Mouse (Mus musculus) cerebellum, adult 9-10 months (tissue): ENCODE data around the gene Med11.
"Not testable (repeated sequence)": the region's sequence is repeated elsewhere in the genome, so short reads cannot be mapped to it uniquely, and the experiment has no call there.

Experiments used
- DNase-seq: peaks from one replicate; pipeline ENCODE4 v3.0.0; 2022

Med11 gene

DNA sequence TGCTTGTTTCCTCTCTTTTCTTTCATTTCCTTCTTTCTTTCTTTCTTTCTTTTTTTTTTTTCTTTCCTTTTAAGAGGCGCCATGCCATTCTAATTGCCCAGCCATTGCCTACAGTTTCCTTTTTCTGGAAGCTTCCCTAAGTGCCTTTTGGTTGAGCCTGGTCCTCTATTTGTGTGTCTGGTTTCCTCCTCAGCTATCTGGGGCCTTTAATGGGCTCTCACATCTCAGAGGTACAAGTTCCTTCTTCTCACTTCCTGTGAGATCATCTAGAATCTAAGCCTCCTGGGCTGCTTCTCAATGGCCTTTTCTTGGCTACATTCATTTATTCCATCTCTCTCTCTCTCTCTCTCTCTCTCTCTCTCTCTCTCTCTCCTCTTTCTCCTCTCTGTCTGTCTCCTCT, 4.3 kb upstream of the Med11 start:
- DNase-seq: no peak

DNA sequence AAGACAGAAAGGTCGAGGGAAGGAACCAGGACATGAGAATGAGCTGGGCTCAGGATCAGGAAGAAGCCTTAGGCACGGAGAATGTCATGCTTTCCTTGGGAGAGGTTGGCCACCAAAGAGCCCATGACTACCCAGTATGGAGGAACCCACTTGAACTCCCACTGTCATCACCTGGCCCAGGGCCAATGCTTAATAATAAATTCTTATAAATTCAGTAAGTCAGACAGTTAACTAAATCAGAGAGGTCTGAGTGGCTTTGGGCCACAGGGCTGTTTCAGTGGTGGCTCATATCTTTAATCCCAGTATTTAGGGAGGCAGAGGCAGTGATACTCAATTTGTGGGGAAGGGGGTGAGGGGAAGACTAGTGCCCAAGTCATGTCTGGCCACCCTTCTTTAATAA, 793 bp upstream of the Med11 start:
- peak; percentile 66 for DNase-seq

DNA sequence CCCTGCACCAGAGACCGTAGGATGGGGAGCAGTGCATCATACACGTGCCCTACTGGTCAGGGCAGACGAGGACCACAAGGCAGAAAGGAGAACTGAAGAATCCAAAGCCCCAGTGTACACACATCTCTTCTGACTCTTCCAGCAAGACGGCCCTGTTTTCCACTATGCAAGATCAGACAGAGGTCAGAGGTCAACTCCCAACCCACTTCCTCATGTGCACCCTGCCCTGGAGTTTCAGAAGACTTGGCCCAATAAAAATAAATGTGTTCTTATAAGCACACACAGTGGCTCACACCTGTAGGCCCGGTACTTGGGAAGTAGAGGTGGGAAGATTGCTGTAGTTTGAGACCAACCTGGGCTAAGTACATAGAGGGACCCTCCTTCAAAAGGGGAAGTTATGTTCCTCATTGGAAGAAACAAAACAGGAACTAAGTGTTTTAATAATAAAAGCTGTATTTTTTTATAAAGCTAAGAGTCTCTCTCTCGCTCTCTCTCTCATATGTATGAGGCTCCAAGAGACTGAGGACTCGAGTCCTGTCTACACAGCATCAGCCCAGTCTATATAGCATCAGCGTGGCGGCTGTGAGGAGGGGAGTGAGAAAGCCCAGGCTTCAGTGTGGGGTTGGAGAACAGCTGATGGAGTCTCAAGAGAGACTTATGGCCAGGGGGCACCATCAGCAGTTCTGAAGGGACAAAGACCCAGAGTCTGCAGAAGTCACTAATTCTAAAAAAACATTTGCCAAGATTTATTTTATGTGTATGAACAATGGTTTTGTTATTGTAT, 1.7 kb downstream of the Med11 start:
- peak; percentile 36 for DNase-seq

DNA sequence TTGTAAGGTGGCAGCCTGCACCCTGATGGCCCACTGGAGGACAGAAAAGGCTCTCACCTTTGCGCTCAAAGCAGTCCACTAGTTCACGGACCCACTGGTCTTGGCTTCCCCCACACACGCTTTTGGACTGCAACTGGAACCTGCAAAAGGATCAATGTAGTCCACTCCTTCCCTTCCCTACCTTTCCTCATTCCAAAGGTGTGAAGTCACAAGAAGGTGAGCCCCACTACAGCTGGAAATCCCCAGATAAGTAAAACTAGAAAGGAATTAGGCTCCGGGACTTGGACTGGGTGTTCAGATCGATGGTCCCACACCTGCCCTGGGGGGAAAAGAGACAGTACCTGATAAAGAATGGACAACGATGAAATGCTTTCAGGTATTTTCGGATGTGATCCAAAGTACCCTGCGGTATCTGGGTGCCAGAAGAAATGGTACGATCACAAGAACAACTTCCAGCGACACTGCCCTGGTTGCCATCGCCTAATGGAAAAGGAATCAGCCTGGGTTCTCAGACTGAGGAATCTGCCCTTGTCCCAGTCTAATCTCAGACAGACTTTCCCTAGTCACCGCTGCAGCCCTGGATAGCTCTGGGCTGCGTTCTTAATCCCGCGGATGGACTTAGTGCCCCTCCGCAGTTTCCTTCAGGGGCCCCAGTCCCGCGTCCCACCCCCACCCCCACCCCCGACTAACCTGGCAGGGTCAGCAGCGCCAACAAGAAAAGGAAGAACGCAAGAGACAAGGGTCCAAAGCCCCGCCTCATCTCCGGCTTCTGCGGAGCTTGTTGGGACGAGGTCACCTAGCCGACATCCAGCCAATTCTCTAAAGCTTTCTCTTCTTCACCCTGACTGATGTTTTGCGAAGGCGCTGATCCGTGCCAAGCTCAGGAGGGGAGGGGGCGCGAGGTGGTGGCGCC, 7.2 kb downstream of the Med11 start, which contains the start of gene Zmynd15:
Gene Zmynd15 (plus strand): TSS at position 746 of the 913 bp plus-strand sequence.
- DNase-seq: no peak

DNA sequence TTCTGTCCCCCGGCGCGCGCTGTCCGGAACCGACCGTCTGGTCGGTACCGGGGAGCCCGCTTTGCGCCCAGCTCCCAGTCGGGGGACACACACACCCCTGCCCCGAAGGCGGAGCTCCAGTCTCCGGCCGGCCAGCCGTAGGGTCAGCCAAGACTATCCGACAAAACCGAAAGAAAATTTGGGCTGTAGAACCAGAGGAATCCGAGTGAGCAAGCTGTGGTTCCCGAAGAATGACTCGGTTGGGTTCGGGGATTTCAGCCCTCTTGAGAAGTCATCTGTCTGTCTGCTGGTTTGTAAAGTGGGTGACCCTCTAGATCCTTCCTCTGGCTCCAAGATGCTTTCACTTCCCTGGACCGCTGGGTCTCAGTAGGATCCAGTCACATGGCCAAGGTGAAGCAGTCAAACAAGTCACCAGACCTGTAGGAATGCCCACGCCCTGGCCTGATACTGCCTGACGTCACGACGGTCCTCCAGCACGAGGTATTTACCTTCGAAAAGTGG, 7.9 kb downstream of the Med11 start, which contains the start of gene Cxcl16:
Gene Cxcl16 (minus strand): TSS at position 384 of the 501 bp plus-strand sequence.
- no peak for DNase-seq

DNA sequence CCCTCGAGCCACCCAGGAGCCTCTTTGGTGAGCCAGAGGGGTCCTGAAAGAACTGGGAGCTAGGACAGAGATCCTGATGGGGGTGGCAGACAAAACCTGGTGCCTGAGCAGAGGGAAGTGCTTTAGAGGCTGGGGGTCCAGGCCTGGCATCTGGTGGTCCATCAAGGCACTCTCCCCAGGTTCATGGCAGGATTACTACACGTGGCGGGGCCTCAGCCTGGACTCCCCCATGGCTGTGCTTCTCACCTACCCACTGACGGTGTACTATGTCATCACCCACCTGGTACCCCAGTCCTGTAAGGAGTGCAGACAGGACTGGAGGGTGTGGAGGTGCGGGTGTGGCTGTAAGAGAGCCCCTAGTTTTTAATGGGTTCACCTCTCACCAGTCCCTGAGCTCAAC, 12.3 kb downstream of the Med11 start:
- DNase-seq: no peak

DNA sequence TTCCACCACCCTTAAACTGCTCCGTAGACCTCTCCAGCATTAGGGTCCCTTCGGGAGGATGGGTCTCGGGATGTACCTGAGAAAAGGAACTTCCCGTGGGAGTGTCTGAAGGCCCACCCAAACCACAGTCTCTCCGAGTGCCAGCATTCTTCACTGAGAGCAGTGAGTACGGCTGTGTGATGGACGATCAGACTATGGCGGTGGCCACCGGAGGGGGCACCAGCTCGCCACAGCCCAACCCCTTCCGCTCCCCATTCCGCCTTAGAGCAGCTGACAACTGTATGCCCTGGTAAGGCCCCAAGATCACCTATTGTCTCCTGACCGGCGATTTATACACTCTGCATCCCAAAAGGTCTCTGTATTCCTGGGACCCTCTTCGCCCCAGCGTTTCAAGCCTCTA, 13.5 kb downstream of the Med11 start:
- no peak for DNase-seq

DNA sequence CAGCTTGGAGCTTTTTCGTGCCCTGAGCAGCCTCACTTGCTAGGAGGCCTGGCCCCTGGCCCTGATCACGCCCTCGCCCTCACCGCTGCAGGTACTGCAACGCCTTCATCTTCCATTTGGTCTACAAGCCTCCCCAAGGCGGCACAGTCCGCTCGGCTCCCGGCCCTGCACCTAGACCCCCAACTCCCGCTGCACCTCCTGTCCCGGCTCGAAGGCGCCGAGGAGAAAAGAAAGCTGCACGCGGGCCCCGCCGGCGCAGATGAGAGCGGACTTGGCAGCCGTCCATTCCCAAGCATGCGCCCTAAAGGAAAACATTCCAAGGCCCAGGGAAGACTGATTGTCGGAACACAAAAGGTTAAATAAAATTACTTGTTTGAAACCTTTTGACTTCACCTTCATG, 14.1 kb downstream of the Med11 start:
- no peak for DNase-seq

DNA sequence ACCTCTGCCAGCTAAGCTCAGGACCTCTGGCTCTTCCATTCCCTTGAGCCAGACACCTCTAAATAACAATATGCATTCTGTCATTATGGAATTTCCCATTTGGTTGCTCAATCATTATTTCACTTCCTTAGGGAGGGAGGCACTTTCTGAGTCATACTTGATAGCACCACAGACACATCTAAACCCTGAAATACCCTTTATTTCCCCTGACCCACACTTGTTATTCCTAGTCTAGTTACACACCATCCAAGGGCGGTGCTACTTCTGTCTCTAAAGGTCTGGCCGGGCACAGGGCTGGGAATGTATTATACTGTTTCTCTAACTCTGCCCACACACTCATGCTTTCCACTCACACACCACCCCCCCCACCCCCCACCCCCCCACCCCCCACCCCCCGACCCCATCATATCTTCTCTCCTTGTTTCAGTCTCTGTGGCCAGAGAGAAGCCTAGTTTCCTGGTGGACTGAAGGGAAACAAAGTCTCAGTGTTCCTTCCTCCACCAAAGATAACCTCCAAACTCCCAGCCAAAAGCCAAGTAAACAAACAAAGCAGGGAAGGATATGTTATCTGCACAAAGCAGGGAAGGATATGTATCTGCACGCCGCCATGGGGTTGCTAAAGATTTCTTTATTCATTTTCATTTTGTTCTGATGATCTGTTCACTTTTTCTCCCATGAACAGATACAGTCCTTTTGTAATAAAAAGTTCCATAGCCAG, 16.3 kb downstream of the Med11 start:
- DNase-seq: no peak

DNA sequence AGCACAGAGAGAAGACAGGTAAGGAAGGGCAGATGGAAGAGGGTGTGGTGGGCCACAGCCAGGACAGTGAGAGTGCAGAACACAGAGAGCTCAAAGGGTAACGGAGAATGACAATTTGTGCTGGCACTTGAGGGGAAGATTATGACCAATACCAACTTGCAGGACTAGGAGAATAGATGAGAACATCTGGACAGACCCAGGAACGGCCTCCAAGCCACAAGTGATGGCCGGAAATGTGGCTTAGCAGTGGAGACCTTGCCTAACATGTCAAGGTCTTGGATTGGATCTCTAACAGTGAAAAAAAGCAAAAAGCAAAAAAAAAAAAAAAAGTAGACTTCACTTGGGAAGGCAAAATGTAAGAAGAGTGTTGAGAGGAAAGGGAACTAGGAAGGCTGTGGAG, 18.0 kb downstream of the Med11 start:
- no peak for DNase-seq

DNA sequence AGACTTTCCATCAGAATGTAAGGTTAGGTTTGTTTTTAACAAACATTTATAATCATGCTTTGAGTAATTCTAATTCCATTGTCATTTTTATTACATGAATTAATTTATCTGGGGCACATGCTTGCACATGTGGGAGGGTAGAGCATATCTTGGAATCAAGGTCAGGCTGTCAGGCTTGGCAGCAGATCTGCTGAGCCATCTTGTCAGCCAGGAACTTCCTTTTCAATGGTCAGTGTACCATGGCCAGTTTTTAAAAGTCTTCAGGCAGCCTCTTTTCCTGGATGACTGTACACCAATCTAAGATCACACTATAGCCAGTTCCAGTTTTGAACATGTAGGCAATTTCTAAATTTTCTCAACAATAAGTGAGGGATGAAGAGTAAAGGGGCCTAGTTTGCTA, 21.0 kb downstream of the Med11 start:
- no peak for DNase-seq

DNA sequence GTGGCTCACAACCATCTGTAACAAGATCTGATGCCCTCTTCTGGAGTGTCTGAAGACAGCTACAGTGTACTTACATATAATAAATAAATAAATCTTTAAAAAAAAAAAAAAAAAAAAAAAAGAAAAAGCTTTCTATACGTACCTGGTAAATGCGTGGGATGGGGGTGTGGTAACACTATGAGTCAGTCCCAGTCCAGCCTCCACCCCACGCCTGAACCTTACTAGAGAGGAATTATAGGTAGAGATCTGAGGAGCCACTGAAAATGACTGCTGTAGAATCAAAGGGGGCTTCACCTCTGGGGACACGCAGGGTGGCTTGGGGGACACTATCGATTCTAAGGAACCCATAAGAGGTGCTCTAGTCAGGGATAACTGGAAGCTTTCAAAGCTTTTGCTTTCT, 21.6 kb downstream of the Med11 start:
- DNase-seq: not testable (repeated sequence)

DNA sequence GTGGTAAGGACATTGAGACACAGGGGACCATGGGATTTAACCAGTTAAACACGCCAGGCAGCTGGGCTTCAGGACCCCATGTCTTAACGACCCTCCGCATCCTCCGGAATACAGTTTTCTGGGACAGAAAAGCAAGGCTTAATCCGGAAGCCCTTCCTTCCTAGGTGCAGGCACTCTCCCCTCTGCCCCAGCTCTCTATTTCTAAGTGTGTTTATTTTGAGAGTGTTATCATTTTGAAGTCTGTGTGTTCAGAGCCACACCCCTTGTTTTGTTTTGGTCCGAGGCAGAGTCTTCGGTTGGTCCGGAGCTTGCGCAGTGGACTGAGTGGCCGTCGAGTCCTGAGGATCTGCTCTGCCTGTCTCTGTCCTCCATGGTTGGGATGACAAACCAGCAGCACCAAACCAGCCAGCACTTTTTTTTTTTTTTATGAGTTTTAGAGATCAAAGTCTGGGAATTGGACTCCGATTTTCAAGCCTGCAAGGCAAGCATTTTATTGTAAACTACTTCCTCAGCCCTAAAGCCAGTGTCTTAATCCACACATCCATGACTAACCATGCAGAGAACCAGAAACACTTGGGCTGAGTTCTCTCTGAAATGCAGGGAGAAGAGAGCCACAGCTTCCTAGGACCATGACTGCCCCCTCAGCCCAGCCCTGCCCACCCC, 23.3 kb downstream of the Med11 start:
- DNase-seq: no peak

DNA sequence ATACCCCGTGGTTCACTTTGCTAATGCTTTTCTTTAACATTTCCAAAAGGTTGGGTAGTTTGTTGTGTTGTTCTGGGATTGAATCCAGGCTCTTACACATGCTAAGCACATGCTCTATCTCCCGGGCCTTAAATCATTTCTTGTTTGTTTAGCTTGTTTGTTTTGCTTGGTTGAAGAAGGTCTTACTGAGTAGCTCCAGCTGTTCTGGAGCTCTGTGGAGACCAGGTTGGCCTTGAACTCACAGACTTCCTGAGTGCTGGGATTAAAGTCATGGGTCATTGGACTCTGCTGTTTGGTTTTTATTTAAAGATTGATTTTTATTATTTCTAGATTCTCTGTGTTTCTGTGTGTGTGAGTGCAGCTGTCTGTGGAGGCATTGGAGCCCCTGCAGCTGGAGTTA, 33.8 kb downstream of the Med11 start:
- no peak for DNase-seq

DNA sequence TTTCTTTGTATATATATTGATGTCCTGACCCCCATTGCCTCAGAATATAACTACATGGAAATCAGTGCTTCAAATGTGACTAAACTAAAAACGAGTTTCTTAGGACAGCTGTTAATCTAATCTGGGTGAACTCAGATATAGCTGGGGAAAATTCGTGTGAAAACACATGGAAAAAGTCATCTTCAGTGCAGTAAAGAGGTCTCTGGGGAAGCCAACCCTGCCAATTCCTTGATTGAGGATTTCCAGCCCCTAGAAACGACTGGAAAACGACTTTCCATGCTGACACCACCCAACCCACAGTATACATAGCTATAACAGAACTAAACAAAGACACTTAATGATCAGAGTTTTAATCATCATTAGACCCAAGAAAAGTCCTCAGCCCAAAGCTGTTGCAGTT, 36.1 kb downstream of the Med11 start:
- no peak for DNase-seq

DNA sequence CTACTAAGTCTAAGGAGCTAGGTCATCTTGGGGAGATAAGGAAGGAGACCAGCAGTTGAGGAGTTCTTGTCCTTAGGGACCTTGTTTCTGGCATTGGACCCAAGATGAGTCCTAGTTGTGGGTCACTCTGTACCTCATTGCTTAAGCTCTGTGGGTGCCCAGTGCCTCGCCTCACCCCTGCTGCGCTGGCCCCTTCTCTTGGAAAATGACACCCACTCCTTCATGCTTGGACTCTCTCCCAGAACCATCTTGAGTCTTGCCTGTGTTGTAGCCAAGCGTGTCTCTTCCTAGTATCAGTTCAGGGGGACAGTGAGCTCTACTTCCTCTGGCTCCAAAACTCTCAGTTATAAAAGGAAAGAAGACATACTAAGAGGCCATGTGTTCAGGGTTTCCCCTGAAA, 37.4 kb downstream of the Med11 start:
- no peak for DNase-seq

DNA sequence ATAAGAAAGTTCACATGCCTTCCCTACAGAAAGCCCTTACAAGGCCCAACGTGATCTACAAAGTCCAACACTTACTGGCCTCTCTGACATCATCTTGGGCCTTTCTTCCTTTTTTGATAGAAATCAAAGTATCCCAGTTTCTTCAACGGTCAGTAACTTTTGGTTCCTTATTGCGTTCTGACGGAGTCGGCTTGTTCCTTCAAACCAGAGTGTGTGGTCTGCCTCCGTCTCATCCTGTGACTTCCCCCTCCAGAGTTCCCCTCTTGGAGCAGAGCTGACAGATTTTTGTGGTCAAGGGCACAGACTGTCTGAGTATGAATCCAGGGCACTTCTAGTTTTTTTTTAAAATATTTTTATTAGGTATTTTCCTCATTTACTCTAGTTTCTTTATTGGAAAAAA, 38.0 kb downstream of the Med11 start:
- DNase-seq: no peak

DNA sequence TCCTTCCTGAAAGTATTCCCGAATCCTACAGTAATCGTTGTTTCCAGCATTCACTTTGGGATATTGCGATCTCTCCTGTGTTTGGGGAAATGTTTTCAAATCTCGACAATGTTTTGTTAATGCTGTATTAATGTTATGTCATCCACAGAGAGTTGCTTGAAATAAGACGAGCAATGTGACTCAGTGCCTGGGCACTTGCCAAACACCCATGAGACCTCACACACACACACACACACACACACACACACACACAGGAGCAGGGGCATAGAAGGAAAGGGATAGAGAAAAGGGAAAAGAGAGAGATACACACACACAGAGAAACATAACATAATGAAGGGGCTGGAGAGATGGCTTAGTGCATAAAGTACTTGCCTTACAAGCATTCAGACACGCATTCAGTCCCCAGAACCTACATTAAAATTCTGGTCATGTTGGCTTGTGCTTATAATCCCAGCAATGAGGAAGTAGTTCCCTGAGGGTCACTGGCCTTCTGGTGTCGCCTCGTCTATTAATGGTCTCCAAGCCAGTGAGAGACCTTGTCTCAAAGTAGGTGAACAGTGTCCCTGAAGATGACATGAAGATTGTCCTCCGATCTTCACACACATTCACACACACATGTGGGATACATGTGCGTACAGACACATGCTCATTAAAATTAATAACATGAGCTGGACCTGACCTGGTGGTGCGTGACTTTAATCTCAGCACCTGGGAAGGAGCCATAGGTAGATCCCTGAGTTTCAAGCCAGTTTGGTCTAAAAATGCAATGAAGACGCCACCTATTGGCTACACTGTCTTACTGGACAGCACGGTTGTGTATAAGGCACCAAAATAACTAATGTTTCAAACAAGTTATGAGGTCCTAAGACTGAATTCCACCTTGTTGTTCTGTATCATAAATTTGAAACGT, 48.1 kb downstream of the Med11 start:
- peak; percentile 14 for DNase-seq

DNA sequence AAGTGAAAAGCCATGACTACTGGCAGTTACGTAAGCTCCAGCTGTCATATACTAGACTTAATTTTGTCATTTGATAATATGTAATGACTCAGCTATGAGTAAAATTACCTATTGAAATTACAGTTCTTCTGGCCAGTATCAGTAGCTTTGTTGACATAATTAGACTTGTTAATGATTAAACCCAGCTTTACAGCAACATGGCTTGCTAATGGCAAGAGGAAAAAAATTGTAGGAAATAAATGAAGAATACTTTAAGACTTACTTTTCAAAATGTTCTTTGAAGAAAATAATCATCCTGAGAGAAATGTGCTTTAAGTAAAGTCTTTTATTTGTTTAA, 48.7 kb downstream of the Med11 start:
- DNase-seq: no peak

DNA sequence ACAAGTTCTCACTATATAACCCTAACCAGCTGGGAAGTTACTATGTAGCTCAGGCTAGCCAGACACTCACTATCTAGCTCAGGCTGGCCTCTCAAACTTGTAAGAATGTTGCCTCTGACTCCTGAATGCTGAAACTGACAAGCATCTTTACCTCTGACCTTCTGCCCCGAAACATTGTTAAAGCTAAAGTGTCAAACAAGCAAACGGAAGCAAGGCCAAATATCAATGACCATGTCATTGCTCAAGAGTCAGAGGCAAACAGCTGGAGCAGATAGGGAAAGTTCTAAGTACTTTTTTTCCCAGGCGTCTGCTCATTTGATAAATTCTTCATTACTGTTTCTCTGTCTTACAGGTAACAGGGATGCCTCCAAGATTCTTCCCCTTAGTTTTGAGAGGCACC, 50.3 kb downstream of the Med11 start:
- no peak for DNase-seq
